Mouse (Mus musculus): ENCODE data around the gene Kank4. TPM values are rescaled to one million over a fixed set of nuclear protein-coding genes. Genes with fewer than 3 reads are reported as not detected.
A peak's percentile ranks its signal among the peaks of the same experiment; 100 is the strongest.

Gene Kank4
- polyA plus RNA-seq, 1 experiment from 2014 or later: 0.98 TPM

DNA sequence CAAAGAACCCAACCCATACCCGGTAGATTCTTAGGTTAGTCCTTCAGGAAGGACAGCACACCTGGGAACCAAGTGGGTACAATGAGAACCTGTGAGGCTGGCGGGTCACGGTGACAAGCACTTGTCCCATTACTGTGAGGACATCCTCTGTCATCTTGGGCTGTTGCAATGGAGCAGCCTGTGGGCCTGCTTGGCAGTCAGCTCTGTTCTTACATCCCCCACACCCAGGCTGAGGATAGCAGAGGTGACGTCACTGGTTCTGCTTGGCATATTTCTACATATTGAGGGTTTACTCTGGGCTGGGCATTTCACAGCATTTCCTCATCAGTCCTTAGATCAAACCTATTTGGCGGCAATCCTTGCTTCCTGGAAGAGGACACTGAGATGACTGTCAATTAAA, 43.6 kb downstream of the Kank4 start:
- Histone ChIP-seq H3K9ac (replicated peaks; ENCODE audit: low read depth) (no peak overlapping the region), H3K4me1 (ENCODE audit: insufficient read depth, low read depth, low read length) (no peaks in the 10 kb centered on the region), H3K27me3 (replicated peaks; ENCODE audit: insufficient read depth, low read length) (no peaks in the 10 kb centered on the region), H3K4me3 (ENCODE audit: low read depth, low read length) (no peak overlapping the region), H3K27ac (ENCODE audit: low read length) (no peak overlapping the region), H3K36me3 (ENCODE audit: insufficient read depth, low read length) (no peaks in the 10 kb centered on the region; the same call in 1 of the 2 replicates), H3K9me3 (ENCODE audit: low read length) (no peaks in the 10 kb centered on the region), H3K4me2 (replicated peaks; ENCODE audit: low read depth, low read length) (no peak overlapping the region)
- 86% methylated on average over 5 of the region's 5 CpGs for WGBS
- ATAC-seq (no peak), DNase-seq (ENCODE audit: low spot score) (peak; percentile 17)
- no peak for TF ChIP-seq EP300 (IDR thresholded peaks at IDR 0.05)

DNA sequence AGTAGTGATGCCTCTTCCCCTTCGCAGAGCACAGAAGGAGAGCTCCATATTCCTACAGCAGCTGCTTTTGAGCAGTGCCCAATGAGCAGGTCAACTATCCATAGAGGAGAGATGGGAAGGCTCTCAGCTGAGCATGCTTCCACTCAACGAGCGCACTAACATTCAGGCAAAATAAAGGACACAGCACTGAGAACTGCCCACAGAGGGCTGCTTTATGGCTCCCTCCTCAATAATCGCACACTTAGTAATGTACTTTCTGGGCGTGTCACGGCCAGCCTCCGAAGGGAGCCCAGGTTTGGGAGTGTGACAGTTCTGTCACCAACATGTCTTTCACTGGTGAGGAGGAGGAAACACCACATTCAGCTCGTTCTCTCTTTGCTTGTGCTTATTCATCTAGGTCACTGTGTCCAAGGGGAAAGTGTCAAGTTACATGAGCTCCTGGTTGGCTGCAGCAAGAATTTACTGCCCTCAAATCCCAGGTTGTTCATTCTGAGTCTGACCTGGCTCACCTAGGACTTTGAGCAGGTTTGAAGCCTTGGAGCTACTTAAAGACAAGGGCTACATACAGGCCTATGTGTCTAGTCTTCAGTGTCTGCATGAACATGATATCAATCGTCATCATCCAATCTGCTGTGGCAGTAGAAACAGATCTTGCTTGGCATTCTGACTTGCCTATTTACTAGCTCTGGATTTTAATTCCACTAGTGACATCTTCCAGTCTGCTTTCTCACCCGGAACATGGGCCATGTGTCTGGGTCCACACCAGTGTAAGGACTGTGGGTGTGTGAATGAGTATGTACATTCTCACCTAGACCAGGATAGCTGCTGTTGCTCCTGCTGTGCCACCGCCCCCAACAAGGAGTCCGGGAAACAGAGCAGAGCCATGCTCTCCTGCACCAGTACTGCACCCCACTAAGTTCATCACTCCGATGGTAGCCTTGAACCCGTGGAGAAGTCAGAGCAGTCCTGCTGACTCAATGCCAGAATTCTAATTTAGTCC, 49.9 kb downstream of the Kank4 start:
- WGBS: 65% methylated on average over 14 of the region's 14 CpGs

DNA sequence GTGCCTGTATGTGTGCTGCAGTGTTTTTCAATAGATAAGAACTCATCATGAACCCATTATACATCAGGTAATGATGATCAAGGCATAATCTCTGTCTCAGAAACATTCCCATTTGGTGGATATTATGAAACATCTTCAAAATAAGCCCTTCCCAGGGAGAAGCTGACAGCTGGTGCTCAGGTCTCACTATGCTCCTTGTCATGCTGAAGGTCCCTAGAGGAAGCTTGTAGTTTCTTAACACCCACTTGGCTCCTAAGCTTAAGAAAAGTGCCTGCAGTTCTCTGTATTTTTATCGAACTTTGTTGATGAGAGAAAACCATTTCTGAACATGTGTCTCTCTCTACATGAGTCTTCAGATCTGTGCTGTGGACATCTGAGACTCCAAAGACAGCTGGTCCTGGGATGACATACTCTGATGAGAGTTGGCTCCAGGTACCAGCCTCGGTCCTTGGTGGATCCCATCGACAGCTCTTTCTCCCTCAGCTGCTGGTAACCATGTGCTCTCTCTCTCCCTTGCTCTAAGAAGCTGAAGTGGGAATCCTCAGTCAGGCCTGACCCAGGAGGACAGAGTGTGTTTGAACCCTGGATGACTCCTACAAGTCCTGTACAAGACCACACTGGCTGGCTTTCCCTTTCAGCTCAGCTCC, 58.3 kb downstream of the Kank4 start:
- H3K4me2 ChIP-seq (replicated peaks; ENCODE audit: low read depth, low read length): no peak overlapping the region
- ATAC-seq (peak; percentile 65), DNase-seq (ENCODE audit: low spot score) (peak; percentile 39)
- H3K4me1 ChIP-seq (ENCODE audit: insufficient read depth, low read depth, low read length): no peaks in the 10 kb centered on the region
- peaks cover 4% of the 10 kb centered on the region; the same call in 1 of the 2 replicates for H3K36me3 ChIP-seq (ENCODE audit: insufficient read depth, low read length)
- TF ChIP-seq EP300 (IDR thresholded peaks at IDR 0.05): no peak
- H3K4me3 ChIP-seq (ENCODE audit: low read depth, low read length): no peak overlapping the region
- H3K9ac ChIP-seq (replicated peaks; ENCODE audit: low read depth): no peak overlapping the region
- H3K27ac ChIP-seq (ENCODE audit: low read length): 0 out of 2 replicates have a peak overlapping the region, but pooled peaks have one; percentile 32
- H3K27me3 ChIP-seq (replicated peaks; ENCODE audit: insufficient read depth, low read length): no peaks in the 10 kb centered on the region
- WGBS: 49% methylated on average over 3 of the region's 3 CpGs
- H3K9me3 ChIP-seq (ENCODE audit: low read length): no peaks in the 10 kb centered on the region

More for the DNA sequence above, 49.9 kb downstream of the Kank4 start:
- Histone ChIP-seq H3K4me2 (replicated peaks; ENCODE audit: low read depth, low read length) (no peak overlapping the region), H3K27ac (ENCODE audit: low read length) (no peak overlapping the region), H3K9ac (replicated peaks; ENCODE audit: low read depth) (no peak overlapping the region), H3K4me3 (ENCODE audit: low read depth, low read length) (no peak overlapping the region), H3K36me3 (ENCODE audit: insufficient read depth, low read length) (no peaks in the 10 kb centered on the region; the same call in none of the 2 replicates), H3K9me3 (ENCODE audit: low read length) (no peaks in the 10 kb centered on the region), H3K4me1 (ENCODE audit: insufficient read depth, low read depth, low read length) (no peaks in the 10 kb centered on the region), H3K27me3 (replicated peaks; ENCODE audit: insufficient read depth, low read length) (no peaks in the 10 kb centered on the region)
- TF ChIP-seq EP300 (IDR thresholded peaks at IDR 0.05): no peak
- no peak for TF ChIP-seq CTCF (IDR thresholded peaks at IDR 0.05)
- no peak for ATAC-seq
- DNase-seq (ENCODE audit: low spot score): no peak

DNA sequence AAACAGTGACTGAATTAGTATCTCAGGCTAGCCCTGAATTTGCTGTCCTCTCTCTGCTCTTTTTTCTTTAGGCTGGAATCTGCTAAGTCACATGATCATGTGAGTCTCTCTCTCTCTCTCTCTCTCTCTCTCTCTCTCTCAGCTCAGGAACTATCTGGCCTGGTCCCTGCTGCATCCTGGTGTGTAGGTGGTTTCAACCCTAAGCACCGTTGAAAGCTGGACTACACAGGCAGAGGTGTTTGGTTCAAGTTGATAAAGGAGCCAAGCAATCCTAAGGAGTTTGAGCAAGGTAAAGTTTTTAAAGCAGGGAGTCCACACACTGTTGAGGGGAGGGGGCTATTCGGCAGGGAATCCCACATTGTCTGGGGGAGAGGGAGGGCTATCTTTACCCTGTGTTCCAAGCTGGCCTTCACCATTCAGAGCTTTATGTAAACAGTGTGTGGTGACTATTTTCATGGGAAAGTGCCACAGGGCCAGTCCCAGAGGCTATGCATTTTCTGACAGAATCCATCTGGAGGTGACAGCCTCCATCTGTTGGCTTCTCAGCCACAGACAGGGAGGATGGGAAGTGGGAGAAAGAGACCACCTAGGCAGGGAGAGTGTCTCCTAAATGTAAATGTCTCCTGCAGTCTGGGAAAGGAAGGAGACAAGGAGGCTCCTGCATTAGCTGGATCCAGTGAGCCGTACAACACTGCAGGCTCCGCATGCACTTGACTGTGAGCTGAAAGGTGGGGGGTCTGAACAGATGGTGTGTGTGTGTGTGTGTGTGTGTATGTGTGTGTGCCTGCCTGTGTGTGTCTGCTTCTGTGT, 59.1 kb downstream of the Kank4 start:
- TF ChIP-seq EP300 (IDR thresholded peaks at IDR 0.05) (peak; percentile 48; the same call in 1 of the 2 replicates), CTCF (IDR thresholded peaks at IDR 0.05) (no peak)
- H3K27ac ChIP-seq (ENCODE audit: low read length): no peak overlapping the region
- H3K9ac ChIP-seq (replicated peaks; ENCODE audit: low read depth): no peak overlapping the region
- H3K36me3 ChIP-seq (ENCODE audit: insufficient read depth, low read length): peaks cover 4% of the 10 kb centered on the region; the same call in 1 of the 2 replicates
- no peaks in the 10 kb centered on the region for H3K9me3 ChIP-seq (ENCODE audit: low read length)
- H3K27me3 ChIP-seq (replicated peaks; ENCODE audit: insufficient read depth, low read length): no peaks in the 10 kb centered on the region
- DNase-seq (ENCODE audit: low spot score) (peak; percentile 33), ATAC-seq (peak; percentile 78)
- WGBS: 43% methylated on average over 4 of the region's 4 CpGs
- H3K4me3 ChIP-seq (ENCODE audit: low read depth, low read length): no peak overlapping the region
- no peaks in the 10 kb centered on the region for H3K4me1 ChIP-seq (ENCODE audit: insufficient read depth, low read depth, low read length)
- H3K4me2 ChIP-seq (replicated peaks; ENCODE audit: low read depth, low read length): no peak overlapping the region

DNA sequence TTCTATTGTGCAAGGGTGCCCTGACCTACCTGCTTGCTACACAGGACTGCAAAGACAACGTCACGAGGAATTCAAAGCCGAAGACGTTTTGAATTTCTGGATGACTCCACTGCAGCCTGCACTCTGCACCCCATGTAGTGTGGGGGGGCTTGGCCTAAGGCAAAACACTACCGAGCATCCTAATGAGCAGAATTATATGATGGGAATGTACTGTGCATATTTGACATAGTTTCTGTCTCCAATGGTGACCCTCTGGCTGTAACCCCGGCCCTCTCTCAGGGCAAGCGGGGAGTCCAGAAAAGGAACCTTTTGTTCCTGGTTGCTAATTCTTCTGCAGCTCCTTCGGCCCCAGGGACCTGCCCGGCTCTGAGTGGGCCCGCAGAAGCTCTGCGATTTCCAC, 61.2 kb downstream of the Kank4 start:
- 56% methylated on average over 11 of the region's 11 CpGs for WGBS
- Histone ChIP-seq H3K27ac (ENCODE audit: low read length) (no peak overlapping the region), H3K4me1 (ENCODE audit: insufficient read depth, low read depth, low read length) (no peaks in the 10 kb centered on the region), H3K9me3 (ENCODE audit: low read length) (no peaks in the 10 kb centered on the region), H3K4me2 (replicated peaks; ENCODE audit: low read depth, low read length) (no peak overlapping the region), H3K4me3 (ENCODE audit: low read depth, low read length) (no peak overlapping the region), H3K27me3 (replicated peaks; ENCODE audit: insufficient read depth, low read length) (no peaks in the 10 kb centered on the region), H3K36me3 (ENCODE audit: insufficient read depth, low read length) (peaks cover 4% of the 10 kb centered on the region; the same call in 1 of the 2 replicates), H3K9ac (replicated peaks; ENCODE audit: low read depth) (no peak overlapping the region)
- DNase-seq (ENCODE audit: low spot score) (no peak), ATAC-seq (no peak)
- TF ChIP-seq CTCF (IDR thresholded peaks at IDR 0.05): no peak
- no peak for TF ChIP-seq EP300 (IDR thresholded peaks at IDR 0.05)

Data from lung, postnatal 0 days (tissue).